Mouse (Mus musculus) Patski (cell line): ENCODE measurements at regions not wholly inside any gene's neighbourhood (a gene's known extent, or its start where the extent isn't known, plus 50 kb on each side); places are given as distances from the start of the nearest gene placed in this dataset.

Experiments used
- ATAC-seq: fragments of 100-300 bp; one replicate; pipeline ENCODE4 v1.8.0; 2021
- CTCF ChIA-PET: fragments of 350-600 bp; sonication (Branson Sonifier 250); formaldehyde crosslinking; loops from one replicate; lab custom pipeline; 2022; ENCODE audit warnings: inconsistent platforms; lab: Charles Lee
- POLR2A ChIA-PET: fragments of 350-600 bp; sonication (Branson Sonifier 250); formaldehyde crosslinking; loops from one replicate; lab custom pipeline; 2022; ENCODE audit warnings: antibody characterized with exemption, inconsistent platforms; lab: Charles Lee
- DNase-seq: peaks from one replicate; pipeline ENCODE4 v3.0.0-alpha.2; 2011; ENCODE audit warnings: low read depth, low spot score
- H3K27me3 ChIP-seq: fragments of 371-371 bp; one replicate; pipeline ENCODE4 v1.5.1; 2021
- CTCF ChIP-seq: fragments of 100-300 bp; IDR thresholded peaks from one replicate; pipeline ENCODE4 v1.5.1; 2021
- in situ Hi-C: fragments of 300-500 bp; cut with MboI; formaldehyde crosslinking; loops from 3 replicates; pipeline ENCODE4 v1.11.1; 2018; ENCODE audit warnings: low pct_unique_long_range_greater_than_20kb, mixed read lengths

- no peak for ATAC-seq
- in situ Hi-C loops, result no loop called here
- TF ChIP-seq CTCF, result no peak
- H3K27me3 ChIP-seq, result no peaks in the 10 kb centered on the region
- DNase-seq, result no peak
- POLR2A ChIA-PET, result no interaction called here
- CTCF ChIA-PET, result interaction anchor here (2.4 kb wide), 1 partner anchor 12 kb away, joined by 6 read pairs; no protein-coding TSS in a partner anchor
Observed at GRCm38 (mm10) chr12:33804206-33804791, 123.9 kb upstream of the Ferd3l start.

- ATAC-seq (no peak), DNase-seq (no peak)
- in situ Hi-C loops, result no loop called here
- ChIA-PET CTCF (no interaction called here), POLR2A (no interaction called here)
- no peak for TF ChIP-seq CTCF
- no peaks in the 10 kb centered on the region for H3K27me3 ChIP-seq
Observed at GRCm38 (mm10) chr12:33825571-33825970, 102.7 kb upstream of the Ferd3l start.

GRCm38 (mm10) chr12:33849088-33849487 is 79.1 kb upstream of the Ferd3l start:
- no peaks in the 10 kb centered on the region for H3K27me3 ChIP-seq
- CTCF ChIA-PET, result no interaction called here
- POLR2A ChIA-PET, result no interaction called here
- no peak for DNase-seq
- TF ChIP-seq CTCF, result no peak
- in situ Hi-C loops, result no loop called here
- ATAC-seq, result no peak

GRCm38 (mm10) chr12:33851736-33852135 is 76.5 kb upstream of the Ferd3l start:
- ChIA-PET CTCF (interaction anchor here (1.1 to 1.4 kb wide), 2 partner anchors 9 to 18 kb away, joined by 3 to 4 read pairs; no protein-coding TSS in a partner anchor), POLR2A (no interaction called here)
- ATAC-seq (peak; percentile 90), DNase-seq (peak; percentile 37)
- H3K27me3 ChIP-seq, result no peaks in the 10 kb centered on the region
- TF ChIP-seq CTCF, result no peak
- in situ Hi-C loops, result no loop called here
